Mouse (Mus musculus): ENCODE results near the gene Gpr21.

DNA sequence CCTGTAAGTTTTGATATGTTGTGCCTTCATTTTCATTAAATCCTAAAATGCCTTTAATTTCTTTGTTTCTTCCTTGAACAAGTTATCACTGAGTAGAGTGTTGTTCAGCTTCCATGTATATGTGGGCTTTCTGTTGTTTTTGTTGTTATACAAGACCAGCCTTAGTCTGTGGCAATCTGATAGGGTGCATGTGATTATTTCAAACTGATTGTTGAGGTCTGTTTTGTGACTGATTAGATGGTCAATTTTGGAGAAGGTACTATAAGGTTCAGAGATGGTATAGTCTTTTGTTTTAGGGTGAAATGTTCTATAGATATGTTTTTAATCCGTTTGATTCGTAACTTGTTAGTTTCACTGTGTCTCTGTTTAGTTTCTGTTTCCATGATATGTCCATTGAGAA, 36.1 kb upstream of the Gpr21 start:
- no peak for TF ChIP-seq CTCF (IDR thresholded peaks at IDR 0.05; ENCODE audit: extremely low read depth, insufficient read depth, insufficient read length, insufficient replicate concordance)
- no peak for TF ChIP-seq POLR2A (IDR thresholded peaks at IDR 0.05; ENCODE audit: low read depth, low read length)
